Mouse (Mus musculus): Measurements from ENCODE around the gene Il2ra. TPM values are rescaled to one million over a fixed set of nuclear protein-coding genes. Genes with fewer than 3 reads are reported as not detected.

The Il2ra gene
- polyA plus RNA-seq, 1 experiment = 0.33 TPM

- Histone ChIP-seq H3K4me3 (ENCODE audit: low read depth, low read length) (no peak overlapping the region), H3K36me3 (ENCODE audit: control insufficient read depth, insufficient read depth, low read length) (no peaks in the 10 kb centered on the region), H3K27ac (ENCODE audit: insufficient read depth, low read depth, low read length) (no peak overlapping the region), H3K27me3 (ENCODE audit: control insufficient read depth, insufficient read depth, low read length) (no peaks in the 10 kb centered on the region), H3K4me1 (ENCODE audit: control insufficient read depth, insufficient read depth, insufficient read length, low read length) (no peaks in the 10 kb centered on the region)
- 60% methylated on average over 4 of the region's 4 CpGs for WGBS
- no peak for TF ChIP-seq CTCF (IDR thresholded peaks at IDR 0.05; ENCODE audit: extremely low read depth, insufficient read length, insufficient replicate concordance, low read depth, low read length)
- TF ChIP-seq POLR2A (IDR thresholded peaks at IDR 0.05; ENCODE audit: low read depth, low read length) = no peak
These were observed 43.9 kb downstream of the Il2ra start for GRCm38 (mm10) chr2:11686512-11686911.

GRCm38 (mm10) chr2:11687436-11687835 is 44.8 kb downstream of the Il2ra start:
- no peaks in the 10 kb centered on the region for H3K36me3 ChIP-seq (ENCODE audit: control insufficient read depth, insufficient read depth, low read length)
- 7% methylated on average over 3 of the region's 3 CpGs for WGBS
- no peak overlapping the region for H3K27ac ChIP-seq (ENCODE audit: insufficient read depth, low read depth, low read length)
- no peaks in the 10 kb centered on the region for H3K4me1 ChIP-seq (ENCODE audit: control insufficient read depth, insufficient read depth, insufficient read length, low read length)
- TF ChIP-seq CTCF (IDR thresholded peaks at IDR 0.05; ENCODE audit: extremely low read depth, insufficient read length, insufficient replicate concordance, low read depth, low read length) = no peak
- no peak for TF ChIP-seq POLR2A (IDR thresholded peaks at IDR 0.05; ENCODE audit: low read depth, low read length)
- no peak overlapping the region for H3K4me3 ChIP-seq (ENCODE audit: low read depth, low read length)
- H3K27me3 ChIP-seq (ENCODE audit: control insufficient read depth, insufficient read depth, low read length) = no peaks in the 10 kb centered on the region

- H3K27me3 ChIP-seq (ENCODE audit: control insufficient read depth, insufficient read depth, low read length) = no peaks in the 10 kb centered on the region
- no peak overlapping the region for H3K4me3 ChIP-seq (ENCODE audit: low read depth, low read length)
- H3K36me3 ChIP-seq (ENCODE audit: control insufficient read depth, insufficient read depth, low read length) = no peaks in the 10 kb centered on the region
- H3K4me1 ChIP-seq (ENCODE audit: control insufficient read depth, insufficient read depth, insufficient read length, low read length) = peaks cover 2% of the 10 kb centered on the region; the same call in 1 of the 2 replicates
- no peak overlapping the region for H3K27ac ChIP-seq (ENCODE audit: insufficient read depth, low read depth, low read length)
- WGBS = 55% methylated on average over 8 of the region's 8 CpGs
- TF ChIP-seq CTCF (IDR thresholded peaks at IDR 0.05; ENCODE audit: extremely low read depth, insufficient read length, insufficient replicate concordance, low read depth, low read length) (no peak), POLR2A (IDR thresholded peaks at IDR 0.05; ENCODE audit: low read depth, low read length) (no peak)
These were observed 47.7 kb downstream of the Il2ra start for GRCm38 (mm10) chr2:11690201-11690890.

- Histone ChIP-seq H3K4me1 (ENCODE audit: control insufficient read depth, insufficient read depth, insufficient read length, low read length) (peaks cover 10% of the 10 kb centered on the region), H3K27me3 (ENCODE audit: control insufficient read depth, insufficient read depth, low read length) (no peaks in the 10 kb centered on the region), H3K4me3 (ENCODE audit: low read depth, low read length) (no peak overlapping the region), H3K27ac (ENCODE audit: insufficient read depth, low read depth, low read length) (no peak overlapping the region), H3K36me3 (ENCODE audit: control insufficient read depth, insufficient read depth, low read length) (no peaks in the 10 kb centered on the region)
- WGBS = 92% methylated on average over 4 of the region's 4 CpGs
- TF ChIP-seq CTCF (IDR thresholded peaks at IDR 0.05; ENCODE audit: extremely low read depth, insufficient read length, insufficient replicate concordance, low read depth, low read length) = no peak
- no peak for TF ChIP-seq POLR2A (IDR thresholded peaks at IDR 0.05; ENCODE audit: low read depth, low read length)
These were observed 50.7 kb downstream of the Il2ra start for GRCm38 (mm10) chr2:11693352-11693751.

DNA sequence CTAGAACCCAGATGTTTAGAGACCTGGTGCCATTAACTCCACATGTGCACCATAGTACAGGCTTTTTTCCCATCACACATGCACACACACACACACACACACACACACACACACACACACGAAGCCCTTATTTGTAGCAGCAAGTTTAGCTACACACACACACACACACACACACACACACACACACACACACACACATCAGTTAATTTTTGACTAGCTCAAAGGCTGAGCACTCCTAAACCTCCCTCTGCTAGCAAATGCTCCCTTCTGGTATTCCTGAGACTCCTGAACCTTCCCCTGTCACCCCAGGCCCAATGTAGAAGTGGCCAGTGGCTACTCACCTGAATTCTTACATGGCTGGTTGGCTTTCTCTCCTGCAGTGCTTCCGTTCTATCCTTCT is 51.5 kb downstream of the Il2ra start:
- Histone ChIP-seq H3K4me3 (ENCODE audit: low read depth, low read length) (no peak overlapping the region), H3K27me3 (ENCODE audit: control insufficient read depth, insufficient read depth, low read length) (no peaks in the 10 kb centered on the region), H3K4me1 (ENCODE audit: control insufficient read depth, insufficient read depth, insufficient read length, low read length) (peaks cover 10% of the 10 kb centered on the region), H3K36me3 (ENCODE audit: control insufficient read depth, insufficient read depth, low read length) (no peaks in the 10 kb centered on the region), H3K27ac (ENCODE audit: insufficient read depth, low read depth, low read length) (no peak overlapping the region)
- WGBS = 57% methylated on average over 2 of the region's 2 CpGs
- TF ChIP-seq POLR2A (IDR thresholded peaks at IDR 0.05; ENCODE audit: low read depth, low read length) (no peak), CTCF (IDR thresholded peaks at IDR 0.05; ENCODE audit: extremely low read depth, insufficient read length, insufficient replicate concordance, low read depth, low read length) (no peak)

- H3K4me1 ChIP-seq (ENCODE audit: control insufficient read depth, insufficient read depth, insufficient read length, low read length) = peaks cover 10% of the 10 kb centered on the region
- no peak for TF ChIP-seq CTCF (IDR thresholded peaks at IDR 0.05; ENCODE audit: extremely low read depth, insufficient read length, insufficient replicate concordance, low read depth, low read length)
- TF ChIP-seq POLR2A (IDR thresholded peaks at IDR 0.05; ENCODE audit: low read depth, low read length) = no peak
- no peaks in the 10 kb centered on the region for H3K36me3 ChIP-seq (ENCODE audit: control insufficient read depth, insufficient read depth, low read length)
- peak overlapping the region; percentile 59 for H3K27ac ChIP-seq (ENCODE audit: insufficient read depth, low read depth, low read length)
- WGBS = 18% methylated on average over 2 of the region's 2 CpGs
- no peak overlapping the region for H3K4me3 ChIP-seq (ENCODE audit: low read depth, low read length)
- H3K27me3 ChIP-seq (ENCODE audit: control insufficient read depth, insufficient read depth, low read length) = no peaks in the 10 kb centered on the region
These were observed 53.3 kb downstream of the Il2ra start for GRCm38 (mm10) chr2:11695867-11696266.

GRCm38 (mm10) chr2:11698994-11699393 is 56.4 kb downstream of the Il2ra start:
- no peaks in the 10 kb centered on the region for H3K27me3 ChIP-seq (ENCODE audit: control insufficient read depth, insufficient read depth, low read length)
- H3K4me3 ChIP-seq (ENCODE audit: low read depth, low read length) = no peak overlapping the region
- H3K36me3 ChIP-seq (ENCODE audit: control insufficient read depth, insufficient read depth, low read length) = no peaks in the 10 kb centered on the region
- peaks cover 10% of the 10 kb centered on the region for H3K4me1 ChIP-seq (ENCODE audit: control insufficient read depth, insufficient read depth, insufficient read length, low read length)
- 39% methylated on average over 5 of the region's 5 CpGs for WGBS
- TF ChIP-seq POLR2A (IDR thresholded peaks at IDR 0.05; ENCODE audit: low read depth, low read length) (no peak), CTCF (IDR thresholded peaks at IDR 0.05; ENCODE audit: extremely low read depth, insufficient read length, insufficient replicate concordance, low read depth, low read length) (no peak)
- H3K27ac ChIP-seq (ENCODE audit: insufficient read depth, low read depth, low read length) = no peak overlapping the region
